Mouse (Mus musculus): Measurements from ENCODE around the gene 9430015G10Rik.

The 9430015G10Rik gene

GRCm38 (mm10) chr4:156171828-156172227 is 62.0 kb downstream of the 9430015G10Rik start:
- DNase-seq (ENCODE audit: low spot score): no peak

Measured in yolk sac, embryonic 10.5 days (tissue).